Mouse (Mus musculus): ENCODE measurements around the gene Bpifc.

Gene Bpifc

GRCm38 (mm10) chr10:85956871-85957419 is 54.8 kb downstream of the Bpifc start:
- ATAC-seq (ENCODE audit: insufficient number of reproducible peaks, low FRiP score, low TSS enrichment), result no peak

- no peak for ATAC-seq (ENCODE audit: insufficient number of reproducible peaks, low FRiP score, low TSS enrichment)
These were observed 57.3 kb downstream of the Bpifc start for GRCm38 (mm10) chr10:85954429-85954828.

GRCm38 (mm10) chr10:85953401-85953800 is 58.3 kb downstream of the Bpifc start:
- ATAC-seq (ENCODE audit: insufficient number of reproducible peaks, low FRiP score, low TSS enrichment), result no peak

- no peak for ATAC-seq (ENCODE audit: insufficient number of reproducible peaks, low FRiP score, low TSS enrichment)
These were observed 59.8 kb downstream of the Bpifc start for GRCm38 (mm10) chr10:85951765-85952443.

GRCm38 (mm10) chr10:85948483-85949196 is 63.1 kb downstream of the Bpifc start:
- no peak for ATAC-seq (ENCODE audit: insufficient number of reproducible peaks, low FRiP score, low TSS enrichment)

GRCm38 (mm10) chr10:85936280-85936965 is 75.3 kb downstream of the Bpifc start:
- no peak for ATAC-seq (ENCODE audit: insufficient number of reproducible peaks, low FRiP score, low TSS enrichment)

- ATAC-seq (ENCODE audit: insufficient number of reproducible peaks, low FRiP score, low TSS enrichment), result no peak
These were observed 81.7 kb downstream of the Bpifc start for GRCm38 (mm10) chr10:85929962-85930361.

- no peak for ATAC-seq (ENCODE audit: insufficient number of reproducible peaks, low FRiP score, low TSS enrichment)
These were observed 82.5 kb downstream of the Bpifc start for GRCm38 (mm10) chr10:85929208-85929591.

GRCm38 (mm10) chr10:85928499-85929207 is 83.0 kb downstream of the Bpifc start:
- peak; percentile 94 for ATAC-seq (ENCODE audit: insufficient number of reproducible peaks, low FRiP score, low TSS enrichment)

GRCm38 (mm10) chr10:85927676-85928445 is 83.8 kb downstream of the Bpifc start, which contains the start of gene Ascl4:
Ascl4 (plus strand) TSS chr10:85927681.
- ATAC-seq (ENCODE audit: insufficient number of reproducible peaks, low FRiP score, low TSS enrichment), result no peak

GRCm38 (mm10) chr10:85916498-85917309 is 95.0 kb downstream of the Bpifc start, which contains the start of gene Prdm4:
Prdm4 (minus strand) TSS chr10:85917142.
- peak; percentile 99 for ATAC-seq (ENCODE audit: insufficient number of reproducible peaks, low FRiP score, low TSS enrichment)
